8 mouse cellular contexts compared by ENCODE assay signal in genomic region chr10:80678601-80679377, GRCm38 (mm10). TPM values are rescaled to one million over a fixed set of nuclear protein-coding genes. Genes with fewer than 3 reads are reported as not detected.
A peak's percentile ranks its signal among the peaks of the same experiment; 100 is the strongest.
DNase-seq lines count a peak whose midpoint lies in the region; ATAC-seq and TF ChIP-seq lines count a peak whose summit lies in the region.

No protein-coding gene starts in this region.

- H3K27me3 ChIP-seq in kidney, embryonic 15.5 days, result no peaks in the 10 kb centered on the region

- no peaks in the 10 kb centered on the region for H3K9me3 ChIP-seq in kidney, embryonic 15.5 days (replicated peaks)

- no peaks in the 10 kb centered on the region for H3K36me3 ChIP-seq in kidney, embryonic 15.5 days
- H3K36me3 ChIP-seq in macrophage (ENCODE audit: inconsistent target), result no peaks in the 10 kb centered on the region

- H3K4me2 ChIP-seq in kidney, embryonic 15.5 days, result peak overlapping the region; percentile 81

- peak overlapping the region; percentile 96 for H3K27ac ChIP-seq in embryonic fibroblast, embryonic 13.5 days (ENCODE audit: insufficient read depth, low read length)
- H3K27ac ChIP-seq in kidney, embryonic 15.5 days, result peak overlapping the region; percentile 98
- peak overlapping the region; percentile 100 for H3K27ac ChIP-seq in macrophage

- WGBS in kidney, embryonic 15.5 days, result 46% methylated on average over 8 of the region's 10 CpGs
- 23% methylated on average over 7 of the region's 10 CpGs for WGBS in macrophage (ENCODE audit: missing documents)

- TF ChIP-seq CTCF in embryonic fibroblast, embryonic 13.5 days (IDR thresholded peaks at IDR 0.05; ENCODE audit: borderline replicate concordance, insufficient read depth, low read length), result no peak

- no peak for ATAC-seq in kidney, embryonic 15.5 days (replicated peaks; ENCODE audit: low FRiP score)

- H3K79me2 ChIP-seq in macrophage (ENCODE audit: inconsistent target), result peaks cover 20% of the 10 kb centered on the region

- 0 out of 2 replicates have a peak overlapping the region, but pooled peaks have one; percentile 5 for H3K9ac ChIP-seq in kidney, embryonic 15.5 days

- no peak for TF ChIP-seq POLR2A in embryonic fibroblast, embryonic 13.5 days (IDR thresholded peaks at IDR 0.05; ENCODE audit: low read depth, low read length)

- H3K4me3 ChIP-seq in embryonic fibroblast, embryonic 13.5 days (ENCODE audit: insufficient read depth, low read length), result no peak overlapping the region
- H3K4me3 ChIP-seq in kidney, embryonic 15.5 days (replicated peaks), result no peak overlapping the region
- no peak overlapping the region for H3K4me3 ChIP-seq in macrophage (ENCODE audit: inconsistent target)

- H3K4me1 ChIP-seq in embryonic fibroblast, embryonic 13.5 days (ENCODE audit: control insufficient read depth, insufficient read depth, low read length), result peaks cover 6% of the 10 kb centered on the region
- peaks cover 54% of the 10 kb centered on the region for H3K4me1 ChIP-seq in kidney, embryonic 15.5 days

- peak; percentile 41 to 67 for DNase-seq in adrenal gland, postnatal 36 days
- DNase-seq in adrenal gland, postnatal 4 days (ENCODE audit: low spot score in 2 of 2), result no peak
- peak; percentile 87 for DNase-seq in A20 (ENCODE audit: low read depth, low spot score)
- no peak for DNase-seq in frontal cortex, adult 2 months (ENCODE audit: extremely low spot score in 1 of 2, low spot score in 1 of 2)
- DNase-seq in layer of hippocampus, adult 9-11 months, result no peak

RNA-seq across cellular contexts. Expression of gene Mknk2, which starts 0.9 kb away (rescaled TPM):
- total RNA-seq in adrenal gland, postnatal 36 days (2021), result 100 to 1,000 TPM; 178 to 198 TPM
- total RNA-seq in adrenal gland, postnatal 4 days (2021), result 100 to 1,000 TPM; 126 to 134 TPM
- 32.8 and 39.8 TPM in 2 replicates for polyA plus RNA-seq in embryonic fibroblast, embryonic 13.5 days (2011; ENCODE audit: insufficient read length, low read depth, missing spikeins)
- 95.3 and 103 TPM in 2 replicates for polyA plus RNA-seq in kidney, embryonic 15.5 days (2015; fragmentation: Nextera tagmentation; extraction: Ambion mirVana)
- 100 to 1,000 TPM in 1 of 26 experiments, 10 to 100 TPM in 22, 1 to 10 TPM in 3; 7.0 to 106 (median 37.3) TPM for total RNA-seq in macrophage (2018; cell fraction: chromatin; rRNA removed)
- 100 to 1,000 TPM in 18 of 26 experiments, 10 to 100 TPM in 8; 59.8 to 198 (median 116) TPM for total RNA-seq in macrophage (2018; cell fraction: cytosol; rRNA removed)
- total RNA-seq in macrophage (2018; cell fraction: nucleus; rRNA removed), result 100 to 1,000 TPM in 2 of 26 experiments, 10 to 100 TPM in 24; 19.5 to 123 (median 68.6) TPM
- polyA plus RNA-seq in macrophage (2018), result 75.7 to 134 TPM (median 82.8 TPM) in 3 replicates
- 43.8 and 51.6 TPM in 2 replicates for polyA plus RNA-seq in frontal cortex, adult 2 months (2012; rRNA removed)

RNA-seq across cellular contexts. Expression of gene Btbd2, which starts 21.9 kb away (rescaled TPM):
- total RNA-seq in adrenal gland, postnatal 36 days (2021), result 10 to 100 TPM; 61.7 to 71.2 TPM
- total RNA-seq in adrenal gland, postnatal 4 days (2021), result 10 to 100 TPM; 72.0 to 76.3 TPM
- 21.2 and 22.1 TPM in 2 replicates for polyA plus RNA-seq in embryonic fibroblast, embryonic 13.5 days (2011; ENCODE audit: insufficient read length, low read depth, missing spikeins)
- 78.6 and 83.2 TPM in 2 replicates for polyA plus RNA-seq in kidney, embryonic 15.5 days (2015; fragmentation: Nextera tagmentation; extraction: Ambion mirVana)
- 10 to 100 TPM in 15 of 26 experiments, 1 to 10 TPM in 11; 1.8 to 28.3 (median 14.1) TPM for total RNA-seq in macrophage (2018; cell fraction: chromatin; rRNA removed)
- 10 to 100 TPM; 15.2 to 30.1 (median 24.2) TPM for total RNA-seq in macrophage (2018; cell fraction: cytosol; rRNA removed)
- 10 to 100 TPM in 14 of 26 experiments, 1 to 10 TPM in 12; 4.9 to 21.9 (median 10.8) TPM for total RNA-seq in macrophage (2018; cell fraction: nucleus; rRNA removed)
- polyA plus RNA-seq in macrophage (2018), result 16.9 to 26.0 TPM (median 21.9 TPM) in 3 replicates
- polyA plus RNA-seq in frontal cortex, adult 2 months (2012; rRNA removed), result 108 and 109 TPM in 2 replicates

RNA-seq across cellular contexts. Expression of gene Mob3a, which starts 23.0 kb away (rescaled TPM):
- 10 to 100 TPM; 19.4 to 20.1 TPM for total RNA-seq in adrenal gland, postnatal 36 days (2021)
- total RNA-seq in adrenal gland, postnatal 4 days (2021), result 10 to 100 TPM; 16.5 to 16.6 TPM
- 40.9 and 56.0 TPM in 2 replicates for polyA plus RNA-seq in embryonic fibroblast, embryonic 13.5 days (2011; ENCODE audit: insufficient read length, low read depth, missing spikeins)
- polyA plus RNA-seq in kidney, embryonic 15.5 days (2015; fragmentation: Nextera tagmentation; extraction: Ambion mirVana), result 37.7 and 41.5 TPM in 2 replicates
- total RNA-seq in macrophage (2018; cell fraction: chromatin; rRNA removed), result 10 to 100 TPM; 24.0 to 85.6 (median 50.0) TPM
- total RNA-seq in macrophage (2018; cell fraction: cytosol; rRNA removed), result 10 to 100 TPM; 42.5 to 58.5 (median 53.2) TPM
- total RNA-seq in macrophage (2018; cell fraction: nucleus; rRNA removed), result 10 to 100 TPM; 29.7 to 68.5 (median 43.5) TPM
- 34.5 to 48.6 TPM (median 44.2 TPM) in 3 replicates for polyA plus RNA-seq in macrophage (2018)
- polyA plus RNA-seq in frontal cortex, adult 2 months (2012; rRNA removed), result 9.1 and 10.6 TPM in 2 replicates

RNA-seq across cellular contexts. Expression of gene Izumo4, which starts 23.2 kb away (rescaled TPM):
- total RNA-seq in adrenal gland, postnatal 36 days (2021), result 10 to 100 TPM in 1 of 2 experiments, 1 to 10 TPM in 1; 9.9 to 16.6 TPM
- 10 to 100 TPM; 18.3 to 24.9 TPM for total RNA-seq in adrenal gland, postnatal 4 days (2021)
- 24.6 and 38.5 TPM in 2 replicates for polyA plus RNA-seq in embryonic fibroblast, embryonic 13.5 days (2011; ENCODE audit: insufficient read length, low read depth, missing spikeins)
- polyA plus RNA-seq in kidney, embryonic 15.5 days (2015; fragmentation: Nextera tagmentation; extraction: Ambion mirVana), result 22.8 and 26.2 TPM in 2 replicates
- total RNA-seq in macrophage (2018; cell fraction: chromatin; rRNA removed), result 10 to 100 TPM in 24 of 26 experiments, 1 to 10 TPM in 2; 6.5 to 49.9 (median 24.1) TPM
- 1 to 10 TPM; 1.4 to 4.2 (median 2.3) TPM for total RNA-seq in macrophage (2018; cell fraction: cytosol; rRNA removed)
- total RNA-seq in macrophage (2018; cell fraction: nucleus; rRNA removed), result 10 to 100 TPM in 15 of 26 experiments, 1 to 10 TPM in 11; 3.1 to 26.8 (median 11.3) TPM
- 1.9 to 5.5 TPM (median 2.3 TPM) in 3 replicates for polyA plus RNA-seq in macrophage (2018)
- polyA plus RNA-seq in frontal cortex, adult 2 months (2012; rRNA removed), result 99.6 and 108 TPM in 2 replicates

RNA-seq across cellular contexts. Expression of gene Csnk1g2, which starts 56.2 kb away (rescaled TPM):
- 100 to 1,000 TPM; 129 to 135 TPM for total RNA-seq in adrenal gland, postnatal 36 days (2021)
- 100 to 1,000 TPM; 169 to 173 TPM for total RNA-seq in adrenal gland, postnatal 4 days (2021)
- 92.4 and 105 TPM in 2 replicates for polyA plus RNA-seq in embryonic fibroblast, embryonic 13.5 days (2011; ENCODE audit: insufficient read length, low read depth, missing spikeins)
- polyA plus RNA-seq in kidney, embryonic 15.5 days (2015; fragmentation: Nextera tagmentation; extraction: Ambion mirVana), result 156 and 183 TPM in 2 replicates
- 10 to 100 TPM; 21.1 to 94.3 (median 56.1) TPM for total RNA-seq in macrophage (2018; cell fraction: chromatin; rRNA removed)
- total RNA-seq in macrophage (2018; cell fraction: cytosol; rRNA removed), result 10 to 100 TPM; 27.4 to 80.7 (median 43.5) TPM
- total RNA-seq in macrophage (2018; cell fraction: nucleus; rRNA removed), result 10 to 100 TPM; 22.9 to 90.8 (median 48.4) TPM
- 66.6 to 78.0 TPM (median 74.8 TPM) in 3 replicates for polyA plus RNA-seq in macrophage (2018)
- 252 and 270 TPM in 2 replicates for polyA plus RNA-seq in frontal cortex, adult 2 months (2012; rRNA removed)

Comparison
In these comparisons a context has a peak if more than half of its experiments do, and no peak if none do; other contexts are left out.
1. DNase-seq: peak in adrenal gland, postnatal 36 days (2 of 2) and A20 (single experiment); none in adrenal gland, postnatal 4 days (0 of 2), frontal cortex, adult 2 months (0 of 2) and layer of hippocampus, adult 9-11 months (single experiment).
2. Peak in every context shown above with its lines, with median percentiles within 50 percentile points of each other: H3K27ac ChIP-seq.